Mouse (Mus musculus) spleen, adult 2 months (tissue): ENCODE measurements around the gene Faf1. TPM values are rescaled to one million over a fixed set of nuclear protein-coding genes. Genes with fewer than 3 reads are reported as not detected.

Source experiments
- DNase-seq, 2 experiments: peaks; one replicate each; pipeline versions ENCODE4 v3.0.0 to v3.0.0-alpha.2; 2012 to 2021; ENCODE audit warnings: low spot score in 2 of 2, low read depth in 1 of 2
- H3K27ac ChIP-seq: fragments of 200-500 bp; 2 replicates; pipeline ENCODE4 v1.5.1; 2012; ENCODE audit warnings: low read length, inconsistent platforms; ENCODE audit not compliant: insufficient read depth
- H3K27me3 ChIP-seq: fragments of 200-500 bp; 2 replicates; pipeline ENCODE4 v1.6.1; 2012; ENCODE audit warnings: mild to moderate bottlenecking, moderate library complexity, low read length, inconsistent platforms; ENCODE audit not compliant: control insufficient read depth, insufficient read depth
- H3K36me3 ChIP-seq: fragments of 200-500 bp; 2 replicates; pipeline ENCODE4 v1.6.1; 2012; ENCODE audit warnings: mild to moderate bottlenecking, low read length, inconsistent platforms; ENCODE audit not compliant: control insufficient read depth, insufficient read depth
- H3K4me1 ChIP-seq: fragments of 200-500 bp; 2 replicates; pipeline ENCODE4 v1.6.1; 2011; ENCODE audit warnings: inconsistent platforms; ENCODE audit not compliant: control insufficient read depth, insufficient read depth, insufficient read length
- H3K4me3 ChIP-seq: fragments of 200-500 bp; 2 replicates; pipeline ENCODE4 v1.5.1; 2011; ENCODE audit warnings: mild to moderate bottlenecking, inconsistent platforms; ENCODE audit not compliant: insufficient read depth, insufficient read length; ENCODE audit errors: extremely low read depth
- CTCF ChIP-seq: fragments of 200-500 bp; IDR thresholded peaks from 2 replicates; pipeline ENCODE4 v1.5.1; 2011; ENCODE audit warnings: mild to moderate bottlenecking, inconsistent platforms; ENCODE audit not compliant: insufficient read depth, insufficient read length, insufficient replicate concordance; ENCODE audit errors: extremely low read depth
- POLR2A ChIP-seq: fragments of 200-500 bp; IDR thresholded peaks from 2 replicates; pipeline ENCODE4 v1.6.1; 2011; ENCODE audit warnings: low read depth, low read length, inconsistent platforms
- WGBS: fragments of 180-500 bp; shearing (Covaris S2); methylation state at CpG from one replicate; pipeline ENCODE4 v1.1.7; 2018; 5-methylcytosine and 5-hydroxymethylcytosine counted together
- polyA plus RNA-seq: library from polyadenylated mRNA; depleted of rRNA; stranded (reverse); fragments of >200 nt; gene quantifications from 2 replicates; pipeline ENCODE4 v1.2.3, GENCODE M21; 2012

The Faf1 gene
- polyA plus RNA-seq, 1 experiment: 3.5 TPM

DNA sequence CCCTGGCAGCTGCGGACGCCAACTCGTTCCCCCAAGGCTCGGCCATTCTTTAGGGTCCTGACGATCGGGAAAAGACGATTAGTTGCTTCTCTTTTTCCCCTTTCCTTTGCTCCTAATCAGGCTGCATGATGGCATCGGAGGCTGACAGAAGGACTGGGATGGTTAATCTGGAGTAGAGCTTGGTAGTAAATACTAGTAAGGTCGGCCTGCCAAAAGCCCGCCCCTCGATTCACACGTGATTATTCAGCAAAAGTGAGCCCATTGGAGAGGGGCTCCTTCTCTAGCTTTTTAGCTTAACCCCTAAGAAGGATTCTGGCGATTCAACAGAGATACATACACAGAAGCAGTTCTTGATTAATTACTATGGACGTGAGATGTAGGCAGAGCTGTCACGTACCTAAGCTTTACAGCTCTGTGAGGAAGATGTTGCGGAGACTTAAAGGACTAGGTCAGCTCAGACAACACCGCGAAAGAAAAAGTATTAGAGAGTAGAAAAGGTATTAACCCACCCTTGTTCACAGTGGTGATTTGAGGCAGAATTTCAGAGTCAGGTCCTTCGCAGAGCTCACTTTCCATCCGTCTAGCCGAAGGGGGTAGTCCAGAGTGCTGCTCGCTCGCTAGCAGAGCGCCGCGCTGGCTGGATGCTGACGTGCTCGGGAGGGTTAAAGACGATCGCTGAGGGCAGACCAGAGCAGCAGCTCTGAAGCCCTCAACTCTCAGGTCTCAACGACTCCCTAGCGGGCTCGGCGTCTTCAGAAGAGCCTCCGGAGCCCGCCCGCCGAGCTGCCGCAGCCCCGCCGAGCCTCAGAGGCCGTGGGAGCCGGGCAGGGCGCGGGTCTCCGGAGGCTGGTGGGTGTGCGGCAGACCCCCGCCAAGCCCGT lies 11.0 kb upstream of the Faf1 start:
- no peaks in the 10 kb centered on the region for H3K27me3 ChIP-seq
- no peak; the same call in 1 of the 2 replicates for TF ChIP-seq POLR2A
- TF ChIP-seq CTCF: no peak
- H3K27ac ChIP-seq: peak overlapping the region; percentile 61
- DNase-seq: peak in 1 of 2 experiments; percentile 43
- no peaks in the 10 kb centered on the region; the same call in 1 of the 2 replicates for H3K4me1 ChIP-seq
- WGBS: under 1% methylated on average over 47 of the region's 49 CpGs
- peak overlapping the region; percentile 74 for H3K4me3 ChIP-seq
- H3K36me3 ChIP-seq: no peaks in the 10 kb centered on the region

GRCm38 (mm10) chr4:109665982-109666460 lies 10.4 kb upstream of the Faf1 start:
- Histone ChIP-seq H3K27ac (peak overlapping the region; percentile 59), H3K4me1 (no peaks in the 10 kb centered on the region; the same call in 1 of the 2 replicates), H3K4me3 (peak overlapping the region; percentile 74), H3K27me3 (no peaks in the 10 kb centered on the region), H3K36me3 (no peaks in the 10 kb centered on the region)
- under 1% methylated on average over 48 of the region's 49 CpGs for WGBS
- peak in 1 of 2 experiments; percentile 47 for DNase-seq
- TF ChIP-seq POLR2A (no peak), CTCF (no peak)

DNA sequence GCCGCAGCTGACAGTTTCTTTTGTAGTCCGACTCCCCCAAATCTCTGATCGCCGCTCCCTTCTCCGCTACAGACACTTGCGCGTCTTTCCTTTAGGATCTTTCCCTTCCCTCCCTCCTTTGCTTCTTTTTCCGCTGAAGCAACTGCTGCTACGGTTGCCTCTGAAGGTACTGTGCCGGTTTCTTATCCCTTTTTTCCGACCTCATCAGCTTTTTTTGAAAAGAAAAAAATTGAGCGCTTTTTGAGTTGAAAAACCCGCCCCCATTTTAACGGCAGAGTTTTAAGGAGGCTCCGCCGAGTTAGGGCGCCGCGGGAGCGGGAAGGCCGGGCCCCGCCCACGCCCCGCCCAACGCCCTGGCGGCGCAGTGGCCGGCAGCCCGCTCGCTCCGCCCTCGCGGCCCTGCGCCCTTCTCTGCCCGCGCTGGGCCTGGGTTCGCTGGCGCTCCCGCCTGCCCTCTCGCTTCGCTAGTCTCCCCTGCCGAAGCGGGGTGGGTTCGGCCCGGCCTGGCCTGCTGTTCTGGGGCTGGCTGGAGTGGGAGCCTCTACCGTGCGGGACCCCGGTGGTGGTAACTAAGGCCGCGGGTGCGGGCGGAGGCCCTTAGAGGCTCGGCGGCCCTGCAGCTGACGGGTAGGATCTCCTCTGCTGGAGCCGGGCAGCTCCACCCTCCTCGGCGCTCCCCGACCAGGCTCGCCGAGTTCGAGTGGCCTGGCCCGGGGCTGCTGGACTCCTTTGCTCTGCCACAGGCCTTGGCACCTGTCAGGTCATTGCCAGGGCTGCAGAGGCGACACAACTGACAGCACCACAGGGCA lies 9.7 kb upstream of the Faf1 start, which contains the start of gene Cdkn2c:
Gene Cdkn2c (minus strand): TSS at position 729 of the 809 bp plus-strand sequence.
- peak; percentile 67 to 81 for DNase-seq
- Histone ChIP-seq H3K4me3 (peak within 1 kb of the TSS; percentile 74), H3K27ac (peak within 1 kb of the TSS; percentile 95), H3K27me3 (no peaks in the 10 kb centered on the region), H3K4me1 (no peaks in the 10 kb centered on the region), H3K36me3 (no peaks in the 10 kb centered on the region)
- WGBS: under 1% methylated on average over 63 of the region's 64 CpGs
- TF ChIP-seq CTCF (no peak), POLR2A (peak; percentile 69; the same call in 1 of the 2 replicates)

GRCm38 (mm10) chr4:109667518-109667917 lies 8.9 kb upstream of the Faf1 start:
- 48% methylated on average over 2 of the region's 2 CpGs for WGBS
- no peak for DNase-seq
- TF ChIP-seq CTCF (no peak), POLR2A (no peak)
- Histone ChIP-seq H3K27ac (no peak overlapping the region), H3K4me1 (no peaks in the 10 kb centered on the region), H3K4me3 (no peak overlapping the region), H3K27me3 (no peaks in the 10 kb centered on the region), H3K36me3 (no peaks in the 10 kb centered on the region)

GRCm38 (mm10) chr4:109670213-109670612 lies 6.2 kb upstream of the Faf1 start:
- DNase-seq: no peak
- 60% methylated on average over 2 of the region's 2 CpGs for WGBS

DNA sequence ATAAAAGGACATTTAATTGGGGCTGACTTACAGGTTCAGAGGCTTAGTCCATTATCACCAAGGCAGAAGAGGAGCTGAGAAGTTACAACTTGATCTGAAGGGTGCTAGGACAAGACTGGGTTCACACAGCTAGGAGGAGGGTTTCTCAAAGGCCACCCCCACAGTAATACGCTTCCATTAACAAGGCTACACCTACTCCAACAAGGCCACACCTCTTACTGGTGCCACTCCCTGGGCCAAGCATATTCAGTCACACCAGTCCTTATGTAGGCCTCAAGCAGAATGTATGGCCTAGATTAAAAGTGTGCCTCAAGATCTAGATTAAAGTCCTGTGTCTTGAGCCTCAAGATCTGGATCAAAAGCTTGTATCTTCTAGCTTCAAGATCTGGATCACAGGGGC lies 4.4 kb upstream of the Faf1 start:
- Histone ChIP-seq H3K4me3 (no peak overlapping the region), H3K27ac (no peak overlapping the region), H3K27me3 (no peaks in the 10 kb centered on the region), H3K4me1 (no peaks in the 10 kb centered on the region), H3K36me3 (no peaks in the 10 kb centered on the region)
- TF ChIP-seq POLR2A: no peak
- no peak for TF ChIP-seq CTCF
- DNase-seq: no peak
- WGBS: 89% methylated on average over 1 of the region's 1 CpGs

More at GRCm38 (mm10) chr4:109670213-109670612, 6.2 kb upstream of the Faf1 start:
- TF ChIP-seq CTCF (no peak), POLR2A (no peak)
- Histone ChIP-seq H3K4me1 (no peaks in the 10 kb centered on the region), H3K27ac (no peak overlapping the region), H3K36me3 (no peaks in the 10 kb centered on the region), H3K4me3 (no peak overlapping the region), H3K27me3 (no peaks in the 10 kb centered on the region)

DNA sequence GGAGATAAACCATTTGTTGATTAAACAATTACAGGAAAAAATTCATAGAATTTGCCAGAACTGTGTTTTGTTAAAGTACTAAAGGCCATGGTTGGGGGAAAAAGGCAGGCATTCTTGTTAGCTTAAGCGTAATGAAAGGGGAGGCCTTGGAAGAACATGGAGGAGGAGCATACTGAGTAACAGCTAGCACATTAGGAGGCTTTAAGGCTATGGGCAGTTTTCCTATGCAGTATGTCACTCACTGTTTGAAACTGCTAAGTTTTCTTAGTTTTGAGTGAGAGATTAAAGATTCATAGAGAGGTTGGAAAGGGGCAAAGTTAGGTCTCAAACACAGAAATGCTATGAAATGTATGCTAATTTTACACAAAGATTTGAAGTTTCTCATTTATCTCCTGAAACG lies 2.3 kb upstream of the Faf1 start:
- WGBS: 86% methylated on average over 2 of the region's 2 CpGs
- Histone ChIP-seq H3K36me3 (no peaks in the 10 kb centered on the region), H3K27me3 (no peaks in the 10 kb centered on the region), H3K27ac (no peak overlapping the region), H3K4me3 (no peak overlapping the region), H3K4me1 (no peaks in the 10 kb centered on the region)
- no peak for DNase-seq
- TF ChIP-seq POLR2A (no peak), CTCF (no peak)
